Mouse (Mus musculus): ENCODE data around the gene Bbs4. TPM values are rescaled to one million over a fixed set of nuclear protein-coding genes. Genes with fewer than 3 reads are reported as not detected.
A peak's percentile ranks its signal among the peaks of the same experiment; 100 is the strongest.
"Not testable (repeated sequence)": the region's sequence is repeated elsewhere in the genome, so short reads cannot be mapped to it uniquely, and the experiment has no call there.

The Bbs4 gene
- polyA plus RNA-seq (2014; fragmentation: Nextera tagmentation; extraction: Ambion mirVana): 37.1 and 37.7 TPM in 2 replicates

- 2% methylated on average over 29 of the region's 32 CpGs for WGBS
- peak within 1 kb of the TSS; percentile 84 for H3K4me3 ChIP-seq (ENCODE audit: low read depth, low read length)
- ATAC-seq (ENCODE audit: low read depth): peak; percentile 92
- no peaks in the 10 kb centered on the region for H3K36me3 ChIP-seq (ENCODE audit: control insufficient read depth, insufficient read depth, low read length)
- H3K27me3 ChIP-seq (ENCODE audit: control insufficient read depth, insufficient read depth, low read length): no peaks in the 10 kb centered on the region
- H3K9me3 ChIP-seq (ENCODE audit: control insufficient read depth, low read length): no peaks in the 10 kb centered on the region
- peak within 1 kb of the TSS; percentile 70 for H3K4me2 ChIP-seq (ENCODE audit: low read depth, low read length)
- peak within 1 kb of the TSS; percentile 83 for H3K27ac ChIP-seq (ENCODE audit: low read depth, low read length)
- peaks cover 8% of the 10 kb centered on the region; the same call in 1 of the 2 replicates for H3K4me1 ChIP-seq (ENCODE audit: control insufficient read depth, insufficient read depth, low read length)
- peak within 1 kb of the TSS; percentile 92 for H3K9ac ChIP-seq (replicated peaks; ENCODE audit: low read depth, low read length)
Observed at GRCm38 (mm10) chr9:59353253-59353639, at the start of gene Bbs4. TSS of gene Bbs4 (minus strand) at chr9:59353508.

- Histone ChIP-seq H3K9ac (replicated peaks; ENCODE audit: low read depth, low read length) (no peak overlapping the region), H3K4me2 (ENCODE audit: low read depth, low read length) (no peak overlapping the region), H3K9me3 (ENCODE audit: control insufficient read depth, low read length) (no peaks in the 10 kb centered on the region), H3K4me3 (ENCODE audit: low read depth, low read length) (no peak overlapping the region), H3K27ac (ENCODE audit: low read depth, low read length) (no peak overlapping the region), H3K36me3 (ENCODE audit: control insufficient read depth, insufficient read depth, low read length) (peaks cover 19% of the 10 kb centered on the region), H3K4me1 (ENCODE audit: control insufficient read depth, insufficient read depth, low read length) (no peaks in the 10 kb centered on the region), H3K27me3 (ENCODE audit: control insufficient read depth, insufficient read depth, low read length) (no peaks in the 10 kb centered on the region)
- 86% methylated on average over 4 of the region's 4 CpGs for WGBS
- no peak for ATAC-seq (ENCODE audit: low read depth)
Observed at GRCm38 (mm10) chr9:59389086-59389485, 35.8 kb upstream of the Bbs4 start.

- ATAC-seq (ENCODE audit: low read depth): no peak
- no peak overlapping the region for H3K9ac ChIP-seq (replicated peaks; ENCODE audit: low read depth, low read length)
- H3K4me3 ChIP-seq (ENCODE audit: low read depth, low read length): no peak overlapping the region
- peaks cover 11% of the 10 kb centered on the region for H3K36me3 ChIP-seq (ENCODE audit: control insufficient read depth, insufficient read depth, low read length)
- no peak overlapping the region for H3K27ac ChIP-seq (ENCODE audit: low read depth, low read length)
- no peaks in the 10 kb centered on the region for H3K27me3 ChIP-seq (ENCODE audit: control insufficient read depth, insufficient read depth, low read length)
- H3K4me2 ChIP-seq (ENCODE audit: low read depth, low read length): no peak overlapping the region
- WGBS: 84% methylated on average over 1 of the region's 1 CpGs
- no peaks in the 10 kb centered on the region for H3K4me1 ChIP-seq (ENCODE audit: control insufficient read depth, insufficient read depth, low read length)
- no peaks in the 10 kb centered on the region for H3K9me3 ChIP-seq (ENCODE audit: control insufficient read depth, low read length)
Observed at GRCm38 (mm10) chr9:59388311-59388710, 35.0 kb upstream of the Bbs4 start.

- no peaks in the 10 kb centered on the region for H3K9me3 ChIP-seq (ENCODE audit: control insufficient read depth, low read length)
- no peaks in the 10 kb centered on the region for H3K4me1 ChIP-seq (ENCODE audit: control insufficient read depth, insufficient read depth, low read length)
- H3K4me2 ChIP-seq (ENCODE audit: low read depth, low read length): no peak overlapping the region
- no peak overlapping the region for H3K9ac ChIP-seq (replicated peaks; ENCODE audit: low read depth, low read length)
- no peak overlapping the region for H3K4me3 ChIP-seq (ENCODE audit: low read depth, low read length)
- peaks cover 8% of the 10 kb centered on the region for H3K36me3 ChIP-seq (ENCODE audit: control insufficient read depth, insufficient read depth, low read length)
- H3K27me3 ChIP-seq (ENCODE audit: control insufficient read depth, insufficient read depth, low read length): no peaks in the 10 kb centered on the region
- no peak for ATAC-seq (ENCODE audit: low read depth)
- WGBS: 49% methylated on average over 3 of the region's 3 CpGs
- no peak overlapping the region for H3K27ac ChIP-seq (ENCODE audit: low read depth, low read length)
Observed at GRCm38 (mm10) chr9:59387461-59387860, 34.2 kb upstream of the Bbs4 start.

GRCm38 (mm10) chr9:59375626-59376025, 22.3 kb upstream of the Bbs4 start:
- Histone ChIP-seq H3K4me3 (ENCODE audit: low read depth, low read length) (no peak overlapping the region), H3K27ac (ENCODE audit: low read depth, low read length) (no peak overlapping the region), H3K27me3 (ENCODE audit: control insufficient read depth, insufficient read depth, low read length) (no peaks in the 10 kb centered on the region), H3K4me1 (ENCODE audit: control insufficient read depth, insufficient read depth, low read length) (no peaks in the 10 kb centered on the region), H3K9ac (replicated peaks; ENCODE audit: low read depth, low read length) (no peak overlapping the region), H3K9me3 (ENCODE audit: control insufficient read depth, low read length) (no peaks in the 10 kb centered on the region), H3K4me2 (ENCODE audit: low read depth, low read length) (no peak overlapping the region), H3K36me3 (ENCODE audit: control insufficient read depth, insufficient read depth, low read length) (no peaks in the 10 kb centered on the region)
- 94% methylated on average over 15 of the region's 15 CpGs for WGBS
- no peak for ATAC-seq (ENCODE audit: low read depth)

- Histone ChIP-seq H3K27me3 (ENCODE audit: control insufficient read depth, insufficient read depth, low read length) (no peaks in the 10 kb centered on the region), H3K9me3 (ENCODE audit: control insufficient read depth, low read length) (no peaks in the 10 kb centered on the region), H3K4me1 (ENCODE audit: control insufficient read depth, insufficient read depth, low read length) (no peaks in the 10 kb centered on the region), H3K27ac (ENCODE audit: low read depth, low read length) (no peak overlapping the region), H3K9ac (replicated peaks; ENCODE audit: low read depth, low read length) (no peak overlapping the region), H3K36me3 (ENCODE audit: control insufficient read depth, insufficient read depth, low read length) (no peaks in the 10 kb centered on the region), H3K4me2 (ENCODE audit: low read depth, low read length) (no peak overlapping the region), H3K4me3 (ENCODE audit: low read depth, low read length) (no peak overlapping the region)
- no peak for ATAC-seq (ENCODE audit: low read depth)
- WGBS: 92% methylated on average over 9 of the region's 9 CpGs
Observed at GRCm38 (mm10) chr9:59369646-59370045, 16.3 kb upstream of the Bbs4 start.

- Histone ChIP-seq H3K4me3 (ENCODE audit: low read depth, low read length) (no peak overlapping the region), H3K9ac (replicated peaks; ENCODE audit: low read depth, low read length) (no peak overlapping the region), H3K27me3 (ENCODE audit: control insufficient read depth, insufficient read depth, low read length) (no peaks in the 10 kb centered on the region), H3K4me2 (ENCODE audit: low read depth, low read length) (no peak overlapping the region), H3K36me3 (ENCODE audit: control insufficient read depth, insufficient read depth, low read length) (no peaks in the 10 kb centered on the region), H3K9me3 (ENCODE audit: control insufficient read depth, low read length) (no peaks in the 10 kb centered on the region), H3K27ac (ENCODE audit: low read depth, low read length) (no peak overlapping the region), H3K4me1 (ENCODE audit: control insufficient read depth, insufficient read depth, low read length) (no peaks in the 10 kb centered on the region)
- ATAC-seq (ENCODE audit: low read depth): no peak
- WGBS: 84% methylated on average over 5 of the region's 5 CpGs
Observed at GRCm38 (mm10) chr9:59369220-59369619, 15.9 kb upstream of the Bbs4 start.

- H3K4me2 ChIP-seq (ENCODE audit: low read depth, low read length); H3K9me3 ChIP-seq (ENCODE audit: control insufficient read depth, low read length); H3K9ac ChIP-seq (replicated peaks; ENCODE audit: low read depth, low read length); H3K36me3 ChIP-seq (ENCODE audit: control insufficient read depth, insufficient read depth, low read length); H3K27ac ChIP-seq (ENCODE audit: low read depth, low read length); H3K4me3 ChIP-seq (ENCODE audit: low read depth, low read length); ATAC-seq (ENCODE audit: low read depth); H3K4me1 ChIP-seq (ENCODE audit: control insufficient read depth, insufficient read depth, low read length); H3K27me3 ChIP-seq (ENCODE audit: control insufficient read depth, insufficient read depth, low read length): not testable (repeated sequence)
- 86% methylated on average over 1 of the region's 3 CpGs for WGBS
Observed at GRCm38 (mm10) chr9:59360487-59360886, 7.2 kb upstream of the Bbs4 start.

- H3K27ac ChIP-seq (ENCODE audit: low read depth, low read length); H3K4me1 ChIP-seq (ENCODE audit: control insufficient read depth, insufficient read depth, low read length); H3K4me2 ChIP-seq (ENCODE audit: low read depth, low read length); H3K36me3 ChIP-seq (ENCODE audit: control insufficient read depth, insufficient read depth, low read length); H3K27me3 ChIP-seq (ENCODE audit: control insufficient read depth, insufficient read depth, low read length); H3K9me3 ChIP-seq (ENCODE audit: control insufficient read depth, low read length); H3K9ac ChIP-seq (replicated peaks; ENCODE audit: low read depth, low read length); ATAC-seq (ENCODE audit: low read depth); H3K4me3 ChIP-seq (ENCODE audit: low read depth, low read length): not testable (repeated sequence)
- 60% methylated on average over 1 of the region's 1 CpGs for WGBS
Observed at GRCm38 (mm10) chr9:59358041-59358440, 4.7 kb upstream of the Bbs4 start.

Measured in neural tube, embryonic 14.5 days (tissue).